Mouse (Mus musculus): ENCODE data around the gene Atp6v0e2. TPM values are rescaled to one million over a fixed set of nuclear protein-coding genes. Genes with fewer than 3 reads are reported as not detected.

Atp6v0e2 gene
- total and polyA plus RNA-seq, 3 experiments = not detected

- TF ChIP-seq RAD21 (IDR thresholded peaks at IDR 0.05; ENCODE audit: low read depth, low read length) (peak; percentile 35), CTCF (IDR thresholded peaks at IDR 0.05 in 2 of 3, conservative IDR thresholded peaks at IDR 0.05 in 1 of 3; ENCODE audit: control insufficient read depth in 1 of 3, insufficient read depth in 1 of 3, low read depth in 2 of 3, low read length in 3 of 3, poor library complexity in 1 of 3, severe bottlenecking in 1 of 3) (peak; percentile 0 to 52 (median 26); a peak in 3 of 6 replicates), SMC3 (IDR thresholded peaks at IDR 0.05; ENCODE audit: low read depth, low read length) (peak; percentile 37), MXI1 (IDR thresholded peaks at IDR 0.05; ENCODE audit: low read depth, low read length) (no peak)
- Histone ChIP-seq H3K9me3 (replicated peaks; ENCODE audit: insufficient read depth, low read length) (no peaks in the 10 kb centered on the region), H3K27ac (ENCODE audit: control insufficient read depth, low read depth, low read length) (no peak overlapping the region), H3K4me3 (ENCODE audit: control insufficient read depth in 1 of 2, insufficient read depth in 1 of 2, low read depth in 2 of 2, low read length in 2 of 2) (no peak overlapping the region), H3K36me3 (ENCODE audit: control insufficient read depth in 1 of 2, insufficient read depth in 2 of 2, low read length in 2 of 2) (no peaks in the 10 kb centered on the region), H3K27me3 (ENCODE audit: control insufficient read depth in 1 of 2, insufficient read depth in 2 of 2, low read length in 2 of 2) (no peaks in the 10 kb centered on the region), H3K79me2 (ENCODE audit: control insufficient read depth, insufficient read depth, low read length, poor library complexity) (no peaks in the 10 kb centered on the region), H3K9ac (ENCODE audit: control insufficient read depth, low read depth, low read length, poor library complexity, severe bottlenecking) (no peak overlapping the region), H3K4me1 (ENCODE audit: control insufficient read depth in 1 of 2, insufficient read depth in 2 of 2, low read length in 2 of 2) (no peaks in the 10 kb centered on the region)
- peak; percentile 9 for DNase-seq (ENCODE audit: low read depth, low spot score)
These were observed 44.6 kb downstream of the Atp6v0e2 start for GRCm38 (mm10) chr6:48582037-48582436.

DNA sequence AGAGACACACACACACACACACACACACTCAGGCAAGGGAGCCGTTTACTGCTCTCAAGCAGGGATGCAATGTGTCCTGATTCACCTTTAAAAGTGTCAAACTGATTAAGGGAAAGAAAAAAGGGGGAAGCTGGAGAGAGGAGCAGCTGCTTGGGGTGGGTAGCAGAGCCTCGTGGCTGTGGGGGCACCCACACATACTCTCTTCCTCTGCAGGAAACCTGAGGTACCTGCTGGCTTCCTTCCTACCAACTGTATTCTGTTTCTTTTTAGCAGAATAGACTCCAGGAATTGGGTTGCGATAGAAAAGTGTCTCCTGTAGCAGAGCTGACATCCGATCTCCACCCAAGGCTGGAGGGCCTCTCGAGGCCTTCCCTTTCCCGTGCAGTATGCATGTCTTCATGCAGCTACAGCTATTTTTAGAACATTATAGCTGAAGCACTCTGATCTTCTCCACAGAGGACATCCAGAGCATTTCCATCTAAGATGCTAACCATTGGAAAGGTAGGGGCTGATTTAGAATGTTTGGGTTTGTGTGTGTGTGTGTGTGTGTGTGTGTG, 51.9 kb downstream of the Atp6v0e2 start, which contains the start of gene Gm45021:
Gene Gm45021 (plus strand): TSS at position 417 of the 557 bp plus-strand sequence.
- TF ChIP-seq NELFE (IDR thresholded peaks at IDR 0.05; ENCODE audit: low read depth, low read length) (no peak), MXI1 (IDR thresholded peaks at IDR 0.05; ENCODE audit: low read depth, low read length) (no peak), CTCF (IDR thresholded peaks at IDR 0.05 in 2 of 3, conservative IDR thresholded peaks at IDR 0.05 in 1 of 3; ENCODE audit: control insufficient read depth in 1 of 3, insufficient read depth in 1 of 3, low read depth in 2 of 3, low read length in 3 of 3, poor library complexity in 1 of 3, severe bottlenecking in 1 of 3) (no peak), RAD21 (IDR thresholded peaks at IDR 0.05; ENCODE audit: low read depth, low read length) (no peak), POLR2A (IDR thresholded peaks at IDR 0.05; ENCODE audit: control insufficient read depth in 1 of 2, insufficient read depth in 1 of 2, low read depth in 1 of 2, low read length in 2 of 2, poor library complexity in 1 of 2) (no peak), GABPA (IDR thresholded peaks at IDR 0.05; ENCODE audit: low read depth, low read length) (no peak), E2F4 (IDR thresholded peaks at IDR 0.05; ENCODE audit: borderline replicate concordance, low read depth, low read length) (no peak), ELF1 (IDR thresholded peaks at IDR 0.05; ENCODE audit: low read depth, low read length) (no peak), CHD2 (IDR thresholded peaks at IDR 0.05; ENCODE audit: low read length) (no peak), TBP (IDR thresholded peaks at IDR 0.05; ENCODE audit: low read depth, low read length) (no peak), USF2 (IDR thresholded peaks at IDR 0.05; ENCODE audit: borderline replicate concordance in 1 of 2, insufficient read depth in 1 of 2, low read depth in 1 of 2, low read length in 2 of 2) (no peak), JUND (IDR thresholded peaks at IDR 0.05; ENCODE audit: low read depth, low read length) (no peak)
- H3K27ac ChIP-seq (ENCODE audit: control insufficient read depth, low read depth, low read length) = no peak within 1 kb of the TSS
- H3K79me2 ChIP-seq (ENCODE audit: control insufficient read depth, insufficient read depth, low read length, poor library complexity) = no peaks in the 10 kb centered on the region
- no peaks in the 10 kb centered on the region for H3K4me1 ChIP-seq (ENCODE audit: control insufficient read depth in 1 of 2, insufficient read depth in 2 of 2, low read length in 2 of 2)
- no peaks in the 10 kb centered on the region for H3K27me3 ChIP-seq (ENCODE audit: control insufficient read depth in 1 of 2, insufficient read depth in 2 of 2, low read length in 2 of 2)
- no peak within 1 kb of the TSS for H3K4me3 ChIP-seq (ENCODE audit: control insufficient read depth in 1 of 2, insufficient read depth in 1 of 2, low read depth in 2 of 2, low read length in 2 of 2)
- no peak within 1 kb of the TSS for H3K9ac ChIP-seq (ENCODE audit: control insufficient read depth, low read depth, low read length, poor library complexity, severe bottlenecking)
- no peaks in the 10 kb centered on the region for H3K9me3 ChIP-seq (replicated peaks; ENCODE audit: insufficient read depth, low read length)
- DNase-seq (ENCODE audit: low read depth, low spot score) = no peak
- no peaks in the 10 kb centered on the region for H3K36me3 ChIP-seq (ENCODE audit: control insufficient read depth in 1 of 2, insufficient read depth in 2 of 2, low read length in 2 of 2)

Other genes starting within 250 kb of the Atp6v0e2 start
- gene Krba1, start 142.0 kb upstream of the Atp6v0e2 start, total RNA-seq (2012; rRNA removed) = 4.8 and 4.9 TPM in 2 replicates
- gene Krba1, start 142.0 kb upstream of the Atp6v0e2 start, polyA plus RNA-seq (2012; ENCODE audit: insufficient read depth in 1 of 2, insufficient read length in 2 of 2, low read depth in 1 of 2, low replicate concordance in 2 of 2, missing spikeins in 1 of 2) = 1 to 10 TPM in 1 of 2 experiments, not detected in 1; 8.7 TPM
- gene Zfp467, start 91.8 kb upstream of the Atp6v0e2 start, total RNA-seq (2012; rRNA removed) = 0.85 and 1.0 TPM in 2 replicates
- gene Zfp467, start 91.8 kb upstream of the Atp6v0e2 start, polyA plus RNA-seq (2012; ENCODE audit: insufficient read depth in 1 of 2, insufficient read length in 2 of 2, low read depth in 1 of 2, low replicate concordance in 2 of 2, missing spikeins in 1 of 2) = 1 to 10 TPM in 1 of 2 experiments, not detected in 1; 5.7 TPM
- not detected in 2 replicates for gene Sspo, start 89.4 kb upstream of the Atp6v0e2 start, total RNA-seq (2012; rRNA removed)
- not detected for gene Sspo, start 89.4 kb upstream of the Atp6v0e2 start, polyA plus RNA-seq (2012; ENCODE audit: insufficient read depth in 1 of 2, insufficient read length in 2 of 2, low read depth in 1 of 2, low replicate concordance in 2 of 2, missing spikeins in 1 of 2)
- not detected in 2 replicates for gene Lrrc61, start 17.2 kb downstream of the Atp6v0e2 start, total RNA-seq (2012; rRNA removed)
- gene Lrrc61, start 17.2 kb downstream of the Atp6v0e2 start, polyA plus RNA-seq (2012; ENCODE audit: insufficient read depth in 1 of 2, insufficient read length in 2 of 2, low read depth in 1 of 2, low replicate concordance in 2 of 2, missing spikeins in 1 of 2) = not detected
- not detected in 2 replicates for gene Rarres2, start 35.2 kb downstream of the Atp6v0e2 start, total RNA-seq (2012; rRNA removed)
- not detected for gene Rarres2, start 35.2 kb downstream of the Atp6v0e2 start, polyA plus RNA-seq (2012; ENCODE audit: insufficient read depth in 1 of 2, insufficient read length in 2 of 2, low read depth in 1 of 2, low replicate concordance in 2 of 2, missing spikeins in 1 of 2)
- not detected in 2 replicates for gene Gm45021, start 52.0 kb downstream of the Atp6v0e2 start, total RNA-seq (2012; rRNA removed)
- gene Gm45021, start 52.0 kb downstream of the Atp6v0e2 start, polyA plus RNA-seq (2012; ENCODE audit: insufficient read depth in 1 of 2, insufficient read length in 2 of 2, low read depth in 1 of 2, low replicate concordance in 2 of 2, missing spikeins in 1 of 2) = not detected
- not detected in 2 replicates for gene Repin1, start 56.3 kb downstream of the Atp6v0e2 start, total RNA-seq (2012; rRNA removed)
- gene Repin1, start 56.3 kb downstream of the Atp6v0e2 start, polyA plus RNA-seq (2012; ENCODE audit: insufficient read depth in 1 of 2, insufficient read length in 2 of 2, low read depth in 1 of 2, low replicate concordance in 2 of 2, missing spikeins in 1 of 2) = not detected
- gene Gm44965, start 56.3 kb downstream of the Atp6v0e2 start, total RNA-seq (2012; rRNA removed) = not detected in 2 replicates
- not detected for gene Gm44965, start 56.3 kb downstream of the Atp6v0e2 start, polyA plus RNA-seq (2012; ENCODE audit: insufficient read depth in 1 of 2, insufficient read length in 2 of 2, low read depth in 1 of 2, low replicate concordance in 2 of 2, missing spikeins in 1 of 2)
- gene Zfp775, start 64.4 kb downstream of the Atp6v0e2 start, total RNA-seq (2012; rRNA removed) = not detected in 2 replicates
- gene Zfp775, start 64.4 kb downstream of the Atp6v0e2 start, polyA plus RNA-seq (2012; ENCODE audit: insufficient read depth in 1 of 2, insufficient read length in 2 of 2, low read depth in 1 of 2, low replicate concordance in 2 of 2, missing spikeins in 1 of 2) = not detected
- not detected in 2 replicates for gene AI854703, start 89.1 kb downstream of the Atp6v0e2 start, total RNA-seq (2012; rRNA removed)
- not detected for gene AI854703, start 89.1 kb downstream of the Atp6v0e2 start, polyA plus RNA-seq (2012; ENCODE audit: insufficient read depth in 1 of 2, insufficient read length in 2 of 2, low read depth in 1 of 2, low replicate concordance in 2 of 2, missing spikeins in 1 of 2)
- gene Gimap8, start 109.6 kb downstream of the Atp6v0e2 start, total RNA-seq (2012; rRNA removed) = not detected in 2 replicates
- gene Gimap8, start 109.6 kb downstream of the Atp6v0e2 start, polyA plus RNA-seq (2012; ENCODE audit: insufficient read depth in 1 of 2, insufficient read length in 2 of 2, low read depth in 1 of 2, low replicate concordance in 2 of 2, missing spikeins in 1 of 2) = not detected
- 3.8 and 4.8 TPM in 2 replicates for gene Gimap9, start 138.5 kb downstream of the Atp6v0e2 start, total RNA-seq (2012; rRNA removed)
- gene Gimap9, start 138.5 kb downstream of the Atp6v0e2 start, polyA plus RNA-seq (2012; ENCODE audit: insufficient read depth in 1 of 2, insufficient read length in 2 of 2, low read depth in 1 of 2, low replicate concordance in 2 of 2, missing spikeins in 1 of 2) = 1 to 10 TPM in 1 of 2 experiments, not detected in 1; 6.2 TPM
- gene Gimap4, start 146.9 kb downstream of the Atp6v0e2 start, total RNA-seq (2012; rRNA removed) = 0.12 TPM in 1 of 2 replicates, not detected in the other
- under 1 TPM in 1 of 2 experiments, not detected in 1; 0.25 TPM for gene Gimap4, start 146.9 kb downstream of the Atp6v0e2 start, polyA plus RNA-seq (2012; ENCODE audit: insufficient read depth in 1 of 2, insufficient read length in 2 of 2, low read depth in 1 of 2, low replicate concordance in 2 of 2, missing spikeins in 1 of 2)
- not detected in 2 replicates for gene Gimap6, start 170.6 kb downstream of the Atp6v0e2 start, total RNA-seq (2012; rRNA removed)
- gene Gimap6, start 170.6 kb downstream of the Atp6v0e2 start, polyA plus RNA-seq (2012; ENCODE audit: insufficient read depth in 1 of 2, insufficient read length in 2 of 2, low read depth in 1 of 2, low replicate concordance in 2 of 2, missing spikeins in 1 of 2) = not detected
- not detected in 2 replicates for gene Gm28053, start 181.0 kb downstream of the Atp6v0e2 start, total RNA-seq (2012; rRNA removed)
- not detected for gene Gm28053, start 181.0 kb downstream of the Atp6v0e2 start, polyA plus RNA-seq (2012; ENCODE audit: insufficient read depth in 1 of 2, insufficient read length in 2 of 2, low read depth in 1 of 2, low replicate concordance in 2 of 2, missing spikeins in 1 of 2)
- not detected in 2 replicates for gene Gimap7, start 181.0 kb downstream of the Atp6v0e2 start, total RNA-seq (2012; rRNA removed)
- gene Gimap7, start 181.0 kb downstream of the Atp6v0e2 start, polyA plus RNA-seq (2012; ENCODE audit: insufficient read depth in 1 of 2, insufficient read length in 2 of 2, low read depth in 1 of 2, low replicate concordance in 2 of 2, missing spikeins in 1 of 2) = not detected
- not detected in 2 replicates for gene Gimap1, start 201.4 kb downstream of the Atp6v0e2 start, total RNA-seq (2012; rRNA removed)
- gene Gimap1, start 201.4 kb downstream of the Atp6v0e2 start, polyA plus RNA-seq (2012; ENCODE audit: insufficient read depth in 1 of 2, insufficient read length in 2 of 2, low read depth in 1 of 2, low replicate concordance in 2 of 2, missing spikeins in 1 of 2) = not detected
- gene Gimap5, start 208.6 kb downstream of the Atp6v0e2 start, total RNA-seq (2012; rRNA removed) = not detected in 2 replicates
- gene Gimap5, start 208.6 kb downstream of the Atp6v0e2 start, polyA plus RNA-seq (2012; ENCODE audit: insufficient read depth in 1 of 2, insufficient read length in 2 of 2, low read depth in 1 of 2, low replicate concordance in 2 of 2, missing spikeins in 1 of 2) = not detected
- gene Gimap3, start 233.2 kb downstream of the Atp6v0e2 start, total RNA-seq (2012; rRNA removed) = not detected in 2 replicates
- gene Gimap3, start 233.2 kb downstream of the Atp6v0e2 start, polyA plus RNA-seq (2012; ENCODE audit: insufficient read depth in 1 of 2, insufficient read length in 2 of 2, low read depth in 1 of 2, low replicate concordance in 2 of 2, missing spikeins in 1 of 2) = not detected